Mouse (Mus musculus) liver, embryonic 14.5 days (tissue): ENCODE data around the gene Sestd1. TPM values are rescaled to one million over a fixed set of nuclear protein-coding genes. Genes with fewer than 3 reads are reported as not detected.

Experiments
- ATAC-seq: fragments of 200-750 bp; cut with Nextera tagmentation; 2 replicates; pipeline ENCODE4 v1.8.0; 2017; ENCODE audit warnings: moderate number of reproducible peaks, mild to moderate bottlenecking, moderate library complexity; ENCODE audit not compliant: insufficient read depth
- DNase-seq, 3 experiments: peaks; one replicate each; pipeline ENCODE4 v3.0.0-alpha.2; 2012 to 2013; ENCODE audit warnings: low read depth in 3 of 3, low spot score in 3 of 3
- H3K27ac ChIP-seq: fragments of 300-500 bp; sonication (generic); 2 replicates; pipeline ENCODE4 v1.5.1; 2014; ENCODE audit warnings: moderate library complexity, mild to moderate bottlenecking, control low read depth, inconsistent platforms
- H3K27me3 ChIP-seq: fragments of 300-500 bp; sonication (generic); 2 replicates; pipeline ENCODE4 v1.6.1; 2014; ENCODE audit warnings: mild to moderate bottlenecking, low read length, moderate library complexity; ENCODE audit not compliant: control insufficient read depth, insufficient read depth
- H3K36me3 ChIP-seq: fragments of 300-500 bp; sonication (generic); replicated peaks from 2 replicates; pipeline ENCODE4 v1.6.1; 2014; ENCODE audit warnings: low read depth; ENCODE audit not compliant: control insufficient read depth, insufficient read depth
- H3K4me1 ChIP-seq, 2 experiments: fragments of 200-500 bp in 1 of 2; fragments of 300-500 bp in 1 of 2; sonication (generic) in 1 of 2; replicated peaks; 2 replicates each; pipeline ENCODE4 v1.6.1; 2012 to 2014; ENCODE audit warnings: antibody characterized with exemption in 1 of 2, inconsistent platforms in 1 of 2, low read length in 1 of 2; ENCODE audit not compliant: control insufficient read depth in 2 of 2, insufficient read depth in 2 of 2
- H3K4me2 ChIP-seq: fragments of 300-500 bp; sonication (generic); 2 replicates; pipeline ENCODE4 v1.6.1; 2014; ENCODE audit warnings: low read depth, mild to moderate bottlenecking, control low read depth, moderate library complexity
- H3K4me3 ChIP-seq, 2 experiments: fragments of 200-500 bp in 1 of 2; fragments of 300-500 bp in 1 of 2; sonication (generic) in 1 of 2; 2 replicates each; pipeline ENCODE4 v1.5.1; 2012 to 2014; ENCODE audit warnings: low read depth in 2 of 2, low read length in 2 of 2, mild to moderate bottlenecking in 2 of 2, control low read depth in 1 of 2, inconsistent platforms in 1 of 2, moderate library complexity in 1 of 2; ENCODE audit not compliant: insufficient read depth in 1 of 2
- H3K9ac ChIP-seq: fragments of 300-500 bp; sonication (generic); replicated peaks from 2 replicates; pipeline ENCODE4 v1.6.1; 2014; ENCODE audit warnings: mild to moderate bottlenecking, control low read depth, moderate library complexity
- H3K9me3 ChIP-seq: fragments of 300-500 bp; sonication (generic); 2 replicates; pipeline ENCODE4 v1.6.1; 2016; ENCODE audit warnings: low read length, mixed read lengths; ENCODE audit not compliant: control insufficient read depth
- CTCF ChIP-seq: IDR thresholded peaks from 2 replicates; pipeline ENCODE4 v1.5.1; 2016; ENCODE audit warnings: antibody characterized with exemption, low read depth, control low read depth
- EP300 ChIP-seq: IDR thresholded peaks from 2 replicates; pipeline ENCODE4 v1.6.1; 2016; ENCODE audit warnings: antibody characterized with exemption, low read depth
- WGBS: fragments of 180-500 bp; shearing (Covaris S2); extraction: QIAGEN DNeasy Blood & Tissue Kit; methylation state at CpG from one replicate; pipeline ENCODE4 v1.1.7; 2014; ENCODE audit not compliant: insufficient replicate concordance; 5-methylcytosine and 5-hydroxymethylcytosine counted together
- polyA plus RNA-seq, 2 experiments: library from polyadenylated mRNA; depleted of rRNA in 1 of 2; stranded (reverse) in 1 of 2; unstranded in 1 of 2; fragments of >200 nt; fragmentation: Nextera tagmentation in 1 of 2; extraction: Ambion mirVana in 1 of 2; gene quantifications; 2 replicates each; pipeline versions ENCODE4 v1.2.1 to v1.2.3; 2012 to 2014

The Sestd1 gene
- polyA plus RNA-seq, 2 experiments: 0.46 to 0.48 TPM

GRCm38 (mm10) chr2:77303716-77304115, 23.3 kb upstream of the Sestd1 start:
- H3K4me3 ChIP-seq: no peak overlapping the region
- H3K9me3 ChIP-seq: no peaks in the 10 kb centered on the region
- H3K27ac ChIP-seq: no peak overlapping the region
- H3K4me1 ChIP-seq: no peaks in the 10 kb centered on the region
- ATAC-seq (no peak), DNase-seq (no peak)
- no peaks in the 10 kb centered on the region for H3K27me3 ChIP-seq
- TF ChIP-seq CTCF: no peak
- TF ChIP-seq EP300: no peak
- H3K9ac ChIP-seq: no peak overlapping the region
- no peaks in the 10 kb centered on the region for H3K36me3 ChIP-seq
- H3K4me2 ChIP-seq: no peak overlapping the region
- WGBS: 66% methylated on average over 3 of the region's 3 CpGs

GRCm38 (mm10) chr2:77302655-77303348, 22.4 kb upstream of the Sestd1 start:
- Histone ChIP-seq H3K4me1 (no peaks in the 10 kb centered on the region), H3K9ac (no peak overlapping the region), H3K4me3 (no peak overlapping the region), H3K27ac (no peak overlapping the region), H3K4me2 (no peak overlapping the region), H3K36me3 (no peaks in the 10 kb centered on the region), H3K27me3 (no peaks in the 10 kb centered on the region), H3K9me3 (no peaks in the 10 kb centered on the region)
- TF ChIP-seq CTCF (no peak), EP300 (no peak)
- ATAC-seq (no peak), DNase-seq (no peak)
- 55% methylated on average over 6 of the region's 6 CpGs for WGBS

- WGBS: 57% methylated on average over 9 of the region's 9 CpGs
- ATAC-seq (no peak), DNase-seq (no peak)
Observed at GRCm38 (mm10) chr2:77301687-77302389, 21.4 kb upstream of the Sestd1 start.

GRCm38 (mm10) chr2:77289701-77290100, 9.3 kb upstream of the Sestd1 start:
- Histone ChIP-seq H3K4me3 (no peak overlapping the region), H3K27me3 (no peaks in the 10 kb centered on the region), H3K9me3 (no peaks in the 10 kb centered on the region), H3K36me3 (no peaks in the 10 kb centered on the region), H3K4me2 (no peak overlapping the region), H3K4me1 (no peaks in the 10 kb centered on the region), H3K27ac (no peak overlapping the region), H3K9ac (no peak overlapping the region)
- 57% methylated on average over 6 of the region's 6 CpGs for WGBS
- TF ChIP-seq CTCF (no peak), EP300 (no peak)
- DNase-seq (no peak), ATAC-seq (no peak)

More at GRCm38 (mm10) chr2:77301687-77302389, 21.4 kb upstream of the Sestd1 start:
- H3K4me1 ChIP-seq: no peaks in the 10 kb centered on the region
- H3K36me3 ChIP-seq: no peaks in the 10 kb centered on the region
- no peak overlapping the region for H3K4me3 ChIP-seq
- H3K27me3 ChIP-seq: no peaks in the 10 kb centered on the region
- no peak overlapping the region for H3K9ac ChIP-seq
- no peaks in the 10 kb centered on the region for H3K9me3 ChIP-seq
- no peak overlapping the region for H3K4me2 ChIP-seq
- H3K27ac ChIP-seq: no peak overlapping the region
- TF ChIP-seq CTCF (no peak), EP300 (no peak)

GRCm38 (mm10) chr2:77286755-77287154, 6.4 kb upstream of the Sestd1 start:
- H3K27me3 ChIP-seq: no peaks in the 10 kb centered on the region
- no peak for DNase-seq
- H3K9ac ChIP-seq: no peak overlapping the region
- 26% methylated on average over 2 of the region's 2 CpGs for WGBS
- H3K4me3 ChIP-seq: no peak overlapping the region
- H3K4me2 ChIP-seq: no peak overlapping the region
- no peaks in the 10 kb centered on the region for H3K4me1 ChIP-seq
- no peaks in the 10 kb centered on the region for H3K9me3 ChIP-seq
- ATAC-seq: no peak
- no peaks in the 10 kb centered on the region for H3K36me3 ChIP-seq
- TF ChIP-seq CTCF (no peak), EP300 (no peak)
- H3K27ac ChIP-seq: no peak overlapping the region
